Mouse (Mus musculus) right cerebral cortex, postnatal 4 days (tissue): ENCODE measurements around the gene Herc3.

Source experiments
- DNase-seq: peaks from one replicate; pipeline ENCODE4 v3.0.0-alpha.2; 2022

Gene Herc3

DNA sequence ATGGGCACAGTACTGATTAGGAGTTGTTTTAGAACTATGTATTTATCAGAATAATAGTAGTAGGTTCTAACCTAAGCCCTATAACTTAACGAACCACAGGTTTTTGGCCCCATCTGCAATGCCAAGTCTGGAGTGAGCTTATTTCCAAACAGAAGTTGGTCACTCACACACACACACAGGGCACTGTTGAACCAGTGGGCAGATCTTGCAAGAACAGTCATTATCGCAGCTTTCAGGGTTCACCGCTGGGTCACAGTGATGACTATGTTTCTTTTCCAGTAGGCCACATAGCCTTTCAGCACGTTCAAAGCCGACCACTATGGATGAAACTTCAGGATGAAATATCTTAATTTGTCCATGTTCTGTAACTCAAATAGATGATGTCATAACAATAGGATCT is 91.2 kb downstream of the Herc3 start:
- no peak for DNase-seq

DNA sequence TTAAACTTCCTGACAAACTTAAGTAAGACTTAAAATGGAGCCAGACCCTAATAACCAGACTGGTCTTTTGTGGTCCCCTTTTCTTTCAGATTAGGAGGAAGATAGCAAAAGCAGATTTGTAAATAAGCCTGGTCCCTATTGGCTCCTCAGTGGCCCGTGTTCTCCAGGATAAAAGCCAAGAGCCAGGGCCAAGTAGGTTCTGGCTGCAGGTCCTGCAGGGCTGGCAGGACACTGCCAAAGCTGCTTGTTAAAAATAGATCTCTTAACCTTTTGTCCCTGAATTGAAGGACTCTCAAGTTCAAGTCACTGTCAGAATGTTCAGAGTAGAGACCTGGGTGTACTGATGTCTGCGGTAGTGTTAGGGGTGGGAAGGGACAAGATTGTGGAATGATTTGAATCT is 96.6 kb downstream of the Herc3 start:
- DNase-seq = no peak

DNA sequence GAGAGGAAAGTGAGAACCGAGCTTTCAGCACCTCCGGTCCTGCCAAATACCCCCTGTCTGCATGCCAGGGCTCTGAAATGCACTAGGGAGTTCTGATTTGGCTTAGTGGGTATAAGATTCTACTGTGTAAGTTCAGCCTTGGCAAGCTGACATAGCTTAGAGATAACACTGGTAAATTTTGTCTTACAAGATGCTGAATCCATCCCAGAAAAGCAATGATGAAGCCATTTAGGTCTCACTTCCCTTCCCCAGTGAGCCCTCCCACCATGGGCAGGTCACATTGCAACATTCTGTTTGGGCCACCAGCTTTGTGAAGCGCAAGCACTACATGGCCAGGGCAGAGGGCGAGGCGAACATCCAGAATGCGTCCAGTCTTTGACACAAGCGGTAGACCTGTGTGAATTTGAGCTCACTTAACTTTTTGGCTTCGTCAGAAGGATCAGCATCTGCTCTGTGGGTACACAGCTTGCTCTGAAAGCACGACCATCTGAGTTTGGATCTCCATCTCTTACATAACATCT is 98.7 kb downstream of the Herc3 start:
- DNase-seq = peak; percentile 58

DNA sequence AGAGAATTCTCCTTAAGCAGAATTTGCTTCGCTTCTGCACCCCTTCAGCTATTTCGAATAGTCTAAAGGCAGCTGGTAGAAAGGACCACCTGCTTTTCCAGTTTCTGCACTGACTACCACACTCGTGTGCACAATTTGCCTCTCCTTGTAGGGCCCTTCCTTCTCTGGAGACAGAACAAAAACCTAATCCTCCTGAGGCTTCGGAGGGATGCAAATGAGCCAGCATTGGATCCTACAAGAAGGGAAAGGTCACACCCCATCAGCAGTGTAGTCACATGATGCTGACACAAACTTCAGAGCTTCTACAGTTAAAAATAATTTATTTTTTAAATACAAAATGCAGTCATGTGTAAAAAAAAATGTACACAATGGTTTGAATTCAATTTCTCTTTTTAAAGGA is 99.9 kb downstream of the Herc3 start:
- no peak for DNase-seq

DNA sequence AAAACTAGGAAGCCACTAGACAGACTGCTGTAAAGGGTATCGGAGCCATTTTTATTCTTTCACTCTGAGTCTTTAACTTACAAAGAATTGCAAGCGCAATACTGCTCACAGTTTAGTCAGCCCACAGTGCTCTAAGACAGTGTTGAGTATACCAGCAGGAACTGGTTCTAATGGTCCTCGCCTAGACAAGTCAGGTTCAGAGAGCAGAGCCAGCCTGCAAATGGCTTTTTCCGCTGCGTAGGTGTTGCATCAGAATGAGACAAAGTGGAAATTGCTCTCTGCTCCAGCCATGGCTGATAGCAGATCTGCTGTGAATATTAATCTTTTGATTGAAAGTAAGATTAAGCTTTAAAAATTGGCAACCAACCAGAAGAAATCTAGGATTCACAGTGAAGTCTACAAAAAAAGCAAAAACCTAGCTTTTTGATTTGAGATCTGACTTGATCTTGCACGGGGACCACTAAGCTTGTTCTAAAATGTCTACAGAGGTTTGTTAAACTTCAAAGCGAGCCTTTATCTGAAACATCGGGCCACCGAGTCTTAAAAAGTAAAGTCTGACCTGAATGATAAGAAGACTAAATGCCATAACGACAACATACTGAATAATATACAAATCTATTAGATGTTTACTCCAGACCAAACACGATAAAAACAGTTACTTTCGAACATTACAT is 101.4 kb downstream of the Herc3 start:
- DNase-seq = no peak

DNA sequence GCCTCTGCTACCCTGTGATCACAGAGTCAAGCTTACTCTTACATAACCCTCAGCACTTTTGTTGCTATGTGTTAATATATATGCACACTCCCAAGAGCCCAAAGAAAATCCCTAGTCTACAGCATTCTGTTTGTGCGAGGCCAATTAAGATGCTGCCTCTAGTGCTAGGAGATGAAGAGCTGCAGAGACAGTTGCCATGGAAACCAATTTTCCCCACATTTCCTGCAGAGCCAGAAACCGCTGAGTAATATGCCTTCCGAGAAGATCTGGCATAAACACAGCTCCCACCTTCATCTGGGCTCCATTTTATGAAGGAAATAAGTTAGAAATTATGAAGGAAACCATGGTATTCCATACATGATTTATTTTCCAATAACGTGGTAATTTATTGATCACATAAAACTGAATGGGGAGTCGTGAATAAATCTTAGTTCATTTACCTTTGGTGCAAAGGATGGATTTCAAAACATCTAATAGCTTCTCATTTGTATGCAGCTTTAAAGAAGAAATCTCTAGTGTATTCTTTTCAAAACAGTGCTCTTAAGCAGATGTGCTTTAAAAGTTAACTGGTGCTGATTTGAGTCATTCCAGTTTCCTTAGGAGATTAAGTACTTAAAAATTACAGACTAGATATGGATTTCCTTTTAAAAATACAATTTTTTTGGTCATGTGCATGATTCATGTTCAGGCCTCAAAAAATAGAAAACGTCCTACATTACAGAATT is 102.1 kb downstream of the Herc3 start:
- DNase-seq = peak; percentile 28

DNA sequence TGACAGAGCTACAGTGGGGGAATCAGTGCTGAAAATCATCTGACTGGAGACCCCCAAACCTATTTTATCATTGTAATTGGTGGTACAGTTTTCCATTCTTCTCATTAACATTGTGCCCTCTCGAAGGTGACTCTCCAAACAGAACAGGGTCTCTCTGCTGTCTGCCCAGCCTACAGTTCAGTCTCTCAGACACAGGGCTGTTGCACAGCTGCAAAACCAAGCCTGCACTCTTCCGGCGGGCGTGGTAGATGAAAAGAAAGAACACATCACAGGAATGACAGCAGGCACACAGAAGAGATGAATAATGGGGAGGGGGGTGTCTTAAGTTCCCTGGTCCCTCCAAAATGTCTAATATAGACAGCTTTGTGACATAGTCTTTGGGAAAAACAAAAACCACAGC is 102.9 kb downstream of the Herc3 start:
- no peak for DNase-seq

DNA sequence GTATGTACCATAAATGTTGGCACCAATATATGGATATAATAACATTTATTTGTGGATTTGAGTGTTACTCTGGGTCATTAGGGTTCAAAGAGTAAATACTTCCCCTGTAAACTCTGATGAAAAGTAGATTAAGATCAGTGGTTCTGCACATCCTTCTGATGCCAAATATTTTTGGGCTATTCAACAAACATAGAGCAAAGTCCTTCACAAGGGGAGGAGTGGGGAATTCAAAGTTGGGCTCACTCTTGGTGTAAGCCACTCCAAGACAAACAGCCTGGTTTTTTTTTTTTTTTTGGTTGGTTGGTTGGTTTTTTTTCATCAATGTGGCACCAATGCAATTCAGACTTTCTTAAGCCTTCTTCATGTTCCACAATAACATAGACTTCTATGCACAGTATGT is 106.5 kb downstream of the Herc3 start:
- no peak for DNase-seq

DNA sequence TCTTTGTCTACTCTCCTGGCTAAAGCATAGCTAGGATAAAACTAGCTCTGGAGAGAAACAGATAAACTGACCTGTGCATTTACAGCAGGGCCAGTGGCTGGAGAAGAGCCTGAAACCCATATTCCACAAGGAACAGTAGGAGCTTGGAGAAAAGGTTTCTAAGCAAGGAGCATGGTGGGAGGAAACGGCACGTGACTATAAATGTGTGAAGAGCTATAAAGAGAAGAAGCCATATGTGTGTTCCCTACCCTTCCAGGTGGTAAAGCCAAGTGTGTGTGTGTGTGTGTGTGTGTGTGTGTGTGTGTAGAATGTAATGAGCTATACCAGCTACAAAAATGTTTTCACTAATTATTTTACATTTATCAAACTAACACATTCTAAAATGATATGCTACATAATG is 111.0 kb downstream of the Herc3 start:
- no peak for DNase-seq

DNA sequence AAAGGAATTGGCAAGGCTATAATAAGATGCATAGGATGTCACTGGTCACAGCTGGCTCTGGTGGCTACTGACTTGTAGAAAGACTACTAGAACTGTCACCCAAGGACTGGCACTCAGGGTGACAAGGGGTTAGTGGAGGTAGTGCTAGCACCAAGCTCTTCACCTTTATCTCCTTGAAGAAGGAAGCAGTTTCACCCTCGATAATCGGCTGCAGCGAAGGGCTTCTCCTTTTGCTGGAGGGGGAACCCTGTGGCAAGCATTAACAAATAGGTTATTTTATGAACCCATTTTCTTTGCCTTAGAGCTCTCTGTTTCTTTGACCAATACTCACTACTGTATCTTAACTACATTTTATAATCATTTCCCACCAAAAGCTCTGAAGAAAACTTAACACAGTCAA is 112.7 kb downstream of the Herc3 start:
- DNase-seq = no peak

DNA sequence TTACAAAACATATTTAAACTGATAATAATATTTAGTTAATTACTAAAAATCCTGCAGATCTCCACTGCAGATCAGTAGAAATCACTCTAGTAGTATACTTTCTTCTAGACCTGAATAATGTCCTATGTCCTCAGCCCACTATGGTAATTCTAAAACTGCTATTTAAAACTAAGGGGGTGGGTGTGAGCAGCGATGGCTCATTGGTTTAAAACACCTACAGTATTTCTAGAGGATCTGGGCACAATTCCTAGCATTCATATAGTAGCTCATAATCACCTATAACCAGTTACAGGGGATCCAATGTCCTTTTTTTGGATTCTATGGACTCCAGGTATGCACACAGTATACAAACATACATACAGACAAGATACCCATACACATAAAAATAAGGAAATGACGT is 115.0 kb downstream of the Herc3 start:
- no peak for DNase-seq

DNA sequence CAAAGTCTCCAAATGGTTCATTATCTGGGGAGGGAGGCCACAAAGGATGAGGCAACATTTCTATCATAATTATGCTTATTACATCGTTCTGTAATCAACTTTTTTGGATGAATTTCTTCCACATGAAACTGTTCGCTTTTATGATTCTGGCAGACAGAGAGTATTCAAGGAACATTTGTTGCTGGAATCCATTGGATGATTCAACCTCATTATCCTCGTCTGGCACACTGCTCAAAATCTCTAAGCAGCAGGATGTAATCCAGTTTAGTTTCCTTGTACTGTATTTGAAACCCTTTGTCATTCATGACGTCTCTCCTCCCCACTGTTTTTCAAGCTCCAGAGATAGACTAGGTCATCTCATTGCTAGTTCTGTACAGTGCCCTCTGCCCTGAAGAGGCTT is 115.6 kb downstream of the Herc3 start:
- DNase-seq = no peak

DNA sequence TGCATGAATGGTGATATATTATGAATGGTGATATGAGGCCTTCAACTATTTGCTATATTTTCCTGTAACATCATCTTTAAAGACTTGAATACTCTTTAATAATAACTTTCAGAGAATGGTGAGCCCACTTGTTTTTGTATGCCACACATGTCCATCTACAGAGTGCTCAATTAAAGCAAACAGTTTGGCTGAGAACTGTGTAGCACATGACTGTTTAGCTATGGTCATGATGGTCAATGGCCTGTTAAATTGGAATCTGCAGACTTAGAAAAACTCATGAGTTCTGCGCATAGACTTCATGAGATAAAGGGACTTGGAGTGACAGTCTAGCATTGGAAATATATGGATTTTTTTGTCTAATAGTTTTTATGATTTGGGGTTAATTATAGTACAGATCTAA is 119.1 kb downstream of the Herc3 start:
- DNase-seq = no peak

DNA sequence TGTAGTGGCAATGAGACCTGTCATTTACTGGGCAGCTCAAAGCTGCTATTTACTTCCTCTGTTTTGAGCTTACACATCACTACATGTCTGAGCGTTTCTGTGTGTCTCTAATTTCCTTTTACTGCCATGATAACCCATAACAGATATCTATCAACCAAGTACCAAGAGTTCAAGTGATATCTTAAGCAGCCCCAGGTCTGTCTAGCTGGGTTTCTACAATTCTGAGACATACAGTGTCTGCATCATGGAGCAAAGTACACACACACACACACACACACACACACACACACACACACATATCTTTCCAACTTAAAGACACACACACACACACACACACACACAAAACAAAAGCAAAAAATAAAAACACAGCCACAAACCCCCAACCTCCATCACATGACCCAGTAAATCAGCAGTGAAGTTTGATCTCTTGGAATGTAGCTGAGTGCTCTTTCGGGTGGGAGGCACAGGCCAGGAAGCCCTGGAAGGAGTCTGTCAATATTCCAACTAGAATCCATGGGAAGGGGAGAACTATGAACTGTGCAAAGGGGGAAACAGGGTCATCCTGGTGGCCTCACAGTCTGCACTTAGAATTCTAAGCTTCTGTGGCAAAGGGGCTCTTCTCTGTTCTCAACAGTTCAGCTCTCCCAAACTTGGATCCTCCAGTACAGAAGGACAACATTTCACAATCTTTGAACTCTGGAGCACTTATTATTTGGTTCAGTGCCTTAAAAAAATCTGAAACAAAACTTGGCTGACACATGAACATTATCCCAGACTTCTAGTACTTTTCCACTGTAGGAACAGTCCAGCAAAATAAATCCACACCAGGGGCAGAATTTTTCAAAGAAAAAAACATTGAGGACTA is 120.1 kb downstream of the Herc3 start:
- no peak for DNase-seq

DNA sequence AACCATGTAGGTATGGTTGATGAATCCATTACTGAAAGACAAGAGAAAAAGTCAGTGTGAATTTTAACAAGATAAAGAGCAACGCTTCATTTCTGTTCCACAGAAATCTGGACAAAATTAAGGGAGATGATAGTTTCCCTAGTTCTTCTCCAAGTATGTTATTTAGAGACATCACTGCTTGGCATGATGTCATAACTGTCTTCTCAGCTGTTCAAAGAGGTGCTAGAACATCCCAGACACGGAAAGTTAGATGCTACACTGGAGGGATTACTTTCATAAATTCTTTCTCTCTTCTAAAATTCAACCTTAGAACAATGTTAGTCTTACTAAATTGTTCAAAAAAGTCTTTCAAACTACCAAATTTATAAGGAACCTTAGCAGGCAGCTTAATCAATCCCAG is 129.3 kb downstream of the Herc3 start:
- no peak for DNase-seq

DNA sequence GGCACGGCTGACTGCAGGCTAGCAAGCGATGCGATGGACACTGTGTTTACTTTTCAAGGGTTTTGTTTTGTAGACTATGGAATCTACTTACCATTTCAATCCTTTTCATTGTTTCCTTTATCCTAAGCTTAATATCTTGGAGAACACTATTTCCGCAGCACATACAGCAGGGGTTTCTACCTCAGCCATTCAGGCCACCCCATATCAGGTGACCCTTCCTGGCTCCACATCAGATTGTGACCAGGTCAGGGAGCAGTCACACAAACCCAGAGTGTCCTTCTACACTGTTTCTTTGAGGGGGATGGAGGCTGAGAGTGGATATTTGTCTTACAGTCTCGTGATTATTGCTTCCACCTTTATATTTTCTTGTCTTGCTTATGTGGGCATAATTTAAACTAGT is 131.4 kb downstream of the Herc3 start:
- DNase-seq = no peak

DNA sequence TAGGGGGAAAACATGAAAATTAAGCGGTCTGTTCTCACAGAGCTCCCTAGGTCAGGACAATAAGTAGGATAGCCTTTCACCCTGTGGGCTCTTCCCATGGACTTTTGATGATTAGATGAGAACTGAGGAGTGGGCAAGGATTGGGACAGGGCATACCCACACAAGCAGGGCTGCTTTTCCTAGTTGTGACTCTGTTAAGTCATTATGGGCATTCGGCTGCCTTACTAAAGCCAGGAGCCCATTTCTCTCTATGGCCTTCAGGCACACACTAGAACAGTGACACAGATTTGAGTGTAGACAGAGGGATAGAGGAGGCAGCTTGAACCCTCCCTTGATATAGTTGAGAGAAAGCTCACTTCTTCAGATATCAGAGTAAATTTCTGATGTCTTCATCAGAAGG is 132.8 kb downstream of the Herc3 start:
- DNase-seq = no peak

DNA sequence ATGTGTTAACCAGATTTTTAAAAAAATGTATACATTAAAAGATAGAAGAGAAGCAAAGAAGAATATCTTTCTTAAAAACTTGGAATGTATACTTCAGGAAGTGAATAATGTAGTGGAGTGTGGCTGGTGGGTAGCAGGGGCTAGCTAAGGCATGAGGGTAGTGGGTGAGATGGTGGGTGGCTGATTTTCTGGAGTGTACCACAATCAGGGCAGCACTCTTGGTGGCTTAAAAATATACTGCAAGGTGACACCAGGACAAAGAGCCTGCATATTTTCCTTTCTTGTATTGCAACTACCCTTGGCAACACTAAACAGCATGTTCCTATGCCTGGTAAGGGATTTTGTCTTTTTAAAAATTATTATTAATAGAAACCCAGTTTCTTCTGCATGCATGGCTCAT is 133.3 kb downstream of the Herc3 start:
- DNase-seq = no peak

DNA sequence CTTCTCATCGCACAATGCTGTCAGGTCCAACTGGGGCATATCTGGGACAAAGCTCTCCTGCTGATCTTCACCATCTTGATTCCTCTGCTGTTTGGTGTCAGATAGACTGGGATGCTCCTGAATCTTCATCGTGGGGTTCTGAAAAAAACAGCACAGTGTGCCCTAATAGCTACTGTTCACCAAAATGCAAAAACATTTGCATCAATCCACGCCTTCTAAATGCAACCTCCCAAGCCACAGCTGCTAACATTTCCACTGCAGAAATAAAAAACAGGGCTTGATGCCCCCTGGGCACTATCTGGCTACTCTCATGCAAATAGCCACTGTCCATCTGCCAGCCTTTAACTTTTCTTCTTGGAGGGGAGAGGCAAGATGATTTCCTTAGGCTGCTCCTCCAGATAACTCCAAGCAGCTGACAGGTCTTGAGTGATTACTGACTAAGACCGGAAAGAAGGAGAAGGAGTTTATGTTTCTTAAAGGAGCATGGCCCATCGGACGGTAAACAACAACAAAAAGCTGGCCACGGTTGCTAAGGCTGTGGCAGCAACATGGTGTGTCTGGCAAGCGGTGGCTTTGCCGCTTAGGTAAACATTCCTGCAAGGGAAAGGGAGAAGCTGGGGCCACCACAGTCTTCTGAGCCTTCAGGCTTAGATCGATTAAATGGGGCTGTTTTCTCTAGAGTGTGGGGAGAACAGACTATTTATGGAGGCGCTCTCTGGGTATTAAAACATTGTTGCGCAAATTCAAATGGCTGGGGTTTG is 134.0 kb downstream of the Herc3 start:
- no peak for DNase-seq

DNA sequence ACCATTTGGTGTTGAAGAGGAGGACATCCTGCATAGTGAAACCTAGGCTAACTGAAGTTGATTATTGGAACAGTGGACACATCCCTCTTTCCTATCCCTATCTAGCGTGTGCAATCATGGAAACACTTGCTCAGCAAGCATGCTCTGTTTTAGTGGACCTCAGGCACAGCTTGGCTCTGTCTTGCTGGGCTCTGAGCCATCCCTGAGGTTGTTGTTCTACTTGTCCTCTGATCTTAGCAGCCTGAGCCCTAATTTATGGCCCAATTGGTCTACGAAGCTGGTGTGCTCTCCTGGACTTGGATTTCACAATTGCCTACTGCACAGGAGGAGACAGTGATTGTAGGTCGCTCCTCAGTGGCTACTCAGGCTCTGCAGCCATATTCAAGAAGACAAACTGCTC is 137.0 kb downstream of the Herc3 start:
- DNase-seq = no peak
